Mouse (Mus musculus): ENCODE measurements at regions not wholly inside any gene's neighbourhood (a gene's known extent, or its start where the extent isn't known, plus 50 kb on each side); places are given as distances from the start of the nearest gene placed in this dataset.

GRCm38 (mm10) chr1:88937327-88937726, 132.9 kb upstream of the Sh3bp4 start:
- Histone ChIP-seq H3K4me1 (replicated peaks; ENCODE audit: low read depth, low read length) (peaks cover 4% of the 10 kb centered on the region), H3K4me3 (replicated peaks; ENCODE audit: low read length) (no peak overlapping the region), H3K36me3 (ENCODE audit: insufficient read depth, low read length) (no peaks in the 10 kb centered on the region), H3K27me3 (ENCODE audit: insufficient read depth, low read length) (0 out of 2 replicates have a peak, but pooled peaks cover 2% of the 10 kb centered on the region), H3K9me3 (ENCODE audit: low read length) (peaks cover 8% of the 10 kb centered on the region)
- no peak for TF ChIP-seq NANOG (IDR thresholded peaks at IDR 0.05; ENCODE audit: borderline replicate concordance, low read length)
- no peak for TF ChIP-seq CTCF (conservative IDR thresholded peaks at IDR 0.05; ENCODE audit: low read length)
- no peak for TF ChIP-seq POU5F1 (IDR thresholded peaks at IDR 0.05; ENCODE audit: borderline replicate concordance, low read length)

- peaks cover 8% of the 10 kb centered on the region for H3K9me3 ChIP-seq (ENCODE audit: low read length)
Measured at GRCm38 (mm10) chr1:88938458-88938857, 131.8 kb upstream of the Sh3bp4 start.

GRCm38 (mm10) chr1:88943039-88943438, 127.2 kb upstream of the Sh3bp4 start:
- 0 out of 2 replicates have a peak, but pooled peaks cover 5% of the 10 kb centered on the region for H3K27me3 ChIP-seq (ENCODE audit: insufficient read depth, low read length)
- H3K4me1 ChIP-seq (replicated peaks; ENCODE audit: low read depth, low read length): peaks cover 4% of the 10 kb centered on the region
- no peak overlapping the region for H3K4me3 ChIP-seq (replicated peaks; ENCODE audit: low read length)
- no peaks in the 10 kb centered on the region for H3K9me3 ChIP-seq (ENCODE audit: low read length)
- H3K36me3 ChIP-seq (ENCODE audit: insufficient read depth, low read length): no peaks in the 10 kb centered on the region
- no peak for TF ChIP-seq NANOG (IDR thresholded peaks at IDR 0.05; ENCODE audit: borderline replicate concordance, low read length)
- TF ChIP-seq POU5F1 (IDR thresholded peaks at IDR 0.05; ENCODE audit: borderline replicate concordance, low read length): no peak
- no peak for TF ChIP-seq CTCF (conservative IDR thresholded peaks at IDR 0.05; ENCODE audit: low read length)

More at GRCm38 (mm10) chr1:88938458-88938857, 131.8 kb upstream of the Sh3bp4 start:
- Histone ChIP-seq H3K4me1 (replicated peaks; ENCODE audit: low read depth, low read length) (peaks cover 4% of the 10 kb centered on the region), H3K27me3 (ENCODE audit: insufficient read depth, low read length) (0 out of 2 replicates have a peak, but pooled peaks cover 2% of the 10 kb centered on the region), H3K4me3 (replicated peaks; ENCODE audit: low read length) (no peak overlapping the region), H3K36me3 (ENCODE audit: insufficient read depth, low read length) (no peaks in the 10 kb centered on the region)
- TF ChIP-seq NANOG (IDR thresholded peaks at IDR 0.05; ENCODE audit: borderline replicate concordance, low read length) (no peak), CTCF (conservative IDR thresholded peaks at IDR 0.05; ENCODE audit: low read length) (no peak), POU5F1 (IDR thresholded peaks at IDR 0.05; ENCODE audit: borderline replicate concordance, low read length) (no peak)

- Histone ChIP-seq H3K36me3 (ENCODE audit: insufficient read depth, low read length) (no peaks in the 10 kb centered on the region), H3K4me1 (replicated peaks; ENCODE audit: low read depth, low read length) (peaks cover 9% of the 10 kb centered on the region), H3K9me3 (ENCODE audit: low read length) (peaks cover 4% of the 10 kb centered on the region), H3K4me3 (replicated peaks; ENCODE audit: low read length) (no peak overlapping the region), H3K27me3 (ENCODE audit: insufficient read depth, low read length) (0 out of 2 replicates have a peak, but pooled peaks cover 3% of the 10 kb centered on the region)
- no peak for TF ChIP-seq NANOG (IDR thresholded peaks at IDR 0.05; ENCODE audit: borderline replicate concordance, low read length)
- no peak for TF ChIP-seq POU5F1 (IDR thresholded peaks at IDR 0.05; ENCODE audit: borderline replicate concordance, low read length)
- TF ChIP-seq CTCF (conservative IDR thresholded peaks at IDR 0.05; ENCODE audit: low read length): no peak
Measured at GRCm38 (mm10) chr1:88945868-88946267, 124.3 kb upstream of the Sh3bp4 start.

- H3K4me1 ChIP-seq (replicated peaks; ENCODE audit: low read depth, low read length): peaks cover 9% of the 10 kb centered on the region
- no peak overlapping the region for H3K4me3 ChIP-seq (replicated peaks; ENCODE audit: low read length)
- H3K9me3 ChIP-seq (ENCODE audit: low read length): peaks cover 4% of the 10 kb centered on the region
- 0 out of 2 replicates have a peak, but pooled peaks cover 3% of the 10 kb centered on the region for H3K27me3 ChIP-seq (ENCODE audit: insufficient read depth, low read length)
- no peaks in the 10 kb centered on the region for H3K36me3 ChIP-seq (ENCODE audit: insufficient read depth, low read length)
- TF ChIP-seq CTCF (conservative IDR thresholded peaks at IDR 0.05; ENCODE audit: low read length) (no peak), POU5F1 (IDR thresholded peaks at IDR 0.05; ENCODE audit: borderline replicate concordance, low read length) (no peak), NANOG (IDR thresholded peaks at IDR 0.05; ENCODE audit: borderline replicate concordance, low read length) (no peak)
Measured at GRCm38 (mm10) chr1:88946374-88946773, 123.8 kb upstream of the Sh3bp4 start.

GRCm38 (mm10) chr1:88949911-88950310, 120.3 kb upstream of the Sh3bp4 start:
- Histone ChIP-seq H3K27me3 (ENCODE audit: insufficient read depth, low read length) (0 out of 2 replicates have a peak, but pooled peaks cover under 1% of the 10 kb centered on the region), H3K36me3 (ENCODE audit: insufficient read depth, low read length) (no peaks in the 10 kb centered on the region), H3K9me3 (ENCODE audit: low read length) (peaks cover 4% of the 10 kb centered on the region), H3K4me1 (replicated peaks; ENCODE audit: low read depth, low read length) (peaks cover 9% of the 10 kb centered on the region), H3K4me3 (replicated peaks; ENCODE audit: low read length) (no peak overlapping the region)
- TF ChIP-seq NANOG (IDR thresholded peaks at IDR 0.05; ENCODE audit: borderline replicate concordance, low read length) (no peak), CTCF (conservative IDR thresholded peaks at IDR 0.05; ENCODE audit: low read length) (no peak), POU5F1 (IDR thresholded peaks at IDR 0.05; ENCODE audit: borderline replicate concordance, low read length) (no peak)

GRCm38 (mm10) chr1:88953516-88953915, 116.7 kb upstream of the Sh3bp4 start:
- H3K4me3 ChIP-seq (replicated peaks; ENCODE audit: low read length): no peak overlapping the region
- no peak for TF ChIP-seq CTCF (conservative IDR thresholded peaks at IDR 0.05; ENCODE audit: low read length)
- no peak for TF ChIP-seq NANOG (IDR thresholded peaks at IDR 0.05; ENCODE audit: borderline replicate concordance, low read length)
- no peaks in the 10 kb centered on the region for H3K27me3 ChIP-seq (ENCODE audit: insufficient read depth, low read length)
- H3K36me3 ChIP-seq (ENCODE audit: insufficient read depth, low read length): no peaks in the 10 kb centered on the region
- peaks cover 27% of the 10 kb centered on the region for H3K4me1 ChIP-seq (replicated peaks; ENCODE audit: low read depth, low read length)
- peaks cover 16% of the 10 kb centered on the region for H3K9me3 ChIP-seq (ENCODE audit: low read length)

- peaks cover 25% of the 10 kb centered on the region for H3K4me1 ChIP-seq (replicated peaks; ENCODE audit: low read depth, low read length)
- peaks cover 12% of the 10 kb centered on the region for H3K9me3 ChIP-seq (ENCODE audit: low read length)
- H3K36me3 ChIP-seq (ENCODE audit: insufficient read depth, low read length): no peaks in the 10 kb centered on the region
- H3K27me3 ChIP-seq (ENCODE audit: insufficient read depth, low read length): no peaks in the 10 kb centered on the region
- no peak overlapping the region for H3K4me3 ChIP-seq (replicated peaks; ENCODE audit: low read length)
- TF ChIP-seq POU5F1 (IDR thresholded peaks at IDR 0.05; ENCODE audit: borderline replicate concordance, low read length) (no peak), NANOG (IDR thresholded peaks at IDR 0.05; ENCODE audit: borderline replicate concordance, low read length) (no peak), CTCF (conservative IDR thresholded peaks at IDR 0.05; ENCODE audit: low read length) (no peak)
Measured at GRCm38 (mm10) chr1:88954784-88955183, 115.4 kb upstream of the Sh3bp4 start.

- H3K36me3 ChIP-seq (ENCODE audit: insufficient read depth, low read length): no peaks in the 10 kb centered on the region
- H3K4me1 ChIP-seq (replicated peaks; ENCODE audit: low read depth, low read length): peaks cover 20% of the 10 kb centered on the region
- H3K4me3 ChIP-seq (replicated peaks; ENCODE audit: low read length): no peak overlapping the region
- H3K9me3 ChIP-seq (ENCODE audit: low read length): peaks cover 12% of the 10 kb centered on the region
- TF ChIP-seq CTCF (conservative IDR thresholded peaks at IDR 0.05; ENCODE audit: low read length) (no peak), NANOG (IDR thresholded peaks at IDR 0.05; ENCODE audit: borderline replicate concordance, low read length) (no peak), POU5F1 (IDR thresholded peaks at IDR 0.05; ENCODE audit: borderline replicate concordance, low read length) (no peak)
- no peaks in the 10 kb centered on the region for H3K27me3 ChIP-seq (ENCODE audit: insufficient read depth, low read length)
Measured at GRCm38 (mm10) chr1:88957061-88957460, 113.2 kb upstream of the Sh3bp4 start.

Data from E14TG2a.4 (cell line).